Mouse (Mus musculus) MEL (cell line): ENCODE results near the gene Bbs12. TPM values are rescaled to one million over a fixed set of nuclear protein-coding genes. Genes with fewer than 3 reads are reported as not detected.

Source experiments
- DNase-seq: peaks from one replicate; pipeline ENCODE4 v3.0.0; 2011; ENCODE audit warnings: low read depth, low spot score
- H3K27ac ChIP-seq: 2 replicates; pipeline ENCODE4 v1.5.1; 2012; ENCODE audit warnings: low read depth, mild to moderate bottlenecking, control low read depth, low read length, moderate library complexity; ENCODE audit not compliant: control insufficient read depth
- H3K27me3 ChIP-seq, 2 experiments: fragments of 150-350 bp in 1 of 2; sonication (generic) in 1 of 2; 2 replicates each; pipeline ENCODE4 v1.6.1; 2012; ENCODE audit warnings: low read length in 2 of 2, mild to moderate bottlenecking in 2 of 2, improper control_type of control experiment in 1 of 2, moderate library complexity in 1 of 2; ENCODE audit not compliant: insufficient read depth in 2 of 2, control insufficient read depth in 1 of 2
- H3K36me3 ChIP-seq, 2 experiments: 2 replicates each; pipeline ENCODE4 v1.6.1; 2012 to 2014; ENCODE audit warnings: low read length in 2 of 2, improper control_type of control experiment in 1 of 2, inconsistent platforms in 1 of 2, mild to moderate bottlenecking in 1 of 2; ENCODE audit not compliant: insufficient read depth in 2 of 2, control insufficient read depth in 1 of 2
- H3K4me1 ChIP-seq, 2 experiments: fragments of 150-350 bp in 1 of 2; sonication (generic) in 1 of 2; 2 replicates each; pipeline ENCODE4 v1.6.1; 2012; ENCODE audit warnings: low read length in 2 of 2, improper control_type of control experiment in 1 of 2, mild to moderate bottlenecking in 1 of 2; ENCODE audit not compliant: insufficient read depth in 2 of 2, control insufficient read depth in 1 of 2
- H3K4me3 ChIP-seq, 2 experiments: fragments of 150-350 bp in 1 of 2; sonication (generic) in 1 of 2; 2 replicates each; pipeline ENCODE4 v1.5.1; 2012; ENCODE audit warnings: low read depth in 2 of 2, low read length in 2 of 2, mild to moderate bottlenecking in 2 of 2, moderate library complexity in 2 of 2, control low read depth in 1 of 2, improper control_type of control experiment in 1 of 2; ENCODE audit not compliant: control insufficient read depth in 1 of 2, insufficient read depth in 1 of 2
- H3K79me2 ChIP-seq: 2 replicates; pipeline ENCODE4 v1.6.1; 2012; ENCODE audit warnings: mild to moderate bottlenecking, low read length, moderate library complexity; ENCODE audit not compliant: control insufficient read depth, poor library complexity, insufficient read depth
- H3K9ac ChIP-seq: 2 replicates; pipeline ENCODE4 v1.6.1; 2012; ENCODE audit warnings: low read depth, mild to moderate bottlenecking, control low read depth, low read length, moderate library complexity; ENCODE audit not compliant: control insufficient read depth, poor library complexity, severe bottlenecking
- H3K9me3 ChIP-seq: fragments of 150-350 bp; sonication (generic); replicated peaks from 2 replicates; pipeline ENCODE4 v1.6.1; 2012; ENCODE audit warnings: mild to moderate bottlenecking, low read length, improper control_type of control experiment, moderate library complexity; ENCODE audit not compliant: insufficient read depth
- BHLHE40 ChIP-seq: IDR thresholded peaks from 2 replicates; pipeline ENCODE4 v1.6.1; 2012; ENCODE audit warnings: low read depth, mild to moderate bottlenecking, inconsistent platforms, low read length, improper control_type of control experiment, borderline replicate concordance
- CHD2 ChIP-seq: IDR thresholded peaks from 2 replicates; pipeline ENCODE4 v1.6.1; 2011; ENCODE audit warnings: low read length, improper control_type of control experiment
- CTCF ChIP-seq, 3 experiments: IDR thresholded peaks in 2 of 3; conservative IDR thresholded peaks in 1 of 3; 2 replicates each; pipeline ENCODE4 v1.5.1; 2011 to 2012; ENCODE audit warnings: low read length in 3 of 3, low read depth in 2 of 3, mild to moderate bottlenecking in 2 of 3, improper control_type of control experiment in 1 of 3, inconsistent platforms in 1 of 3, mixed read lengths in 1 of 3, moderate library complexity in 1 of 3; ENCODE audit not compliant: control insufficient read depth in 1 of 3, insufficient read depth in 1 of 3, poor library complexity in 1 of 3, severe bottlenecking in 1 of 3
- E2F4 ChIP-seq: IDR thresholded peaks from 2 replicates; pipeline ENCODE4 v1.6.1; 2011; ENCODE audit warnings: low read depth, low read length, improper control_type of control experiment, borderline replicate concordance
- ELF1 ChIP-seq: IDR thresholded peaks from 2 replicates; pipeline ENCODE4 v1.6.1; 2014; ENCODE audit warnings: low read depth, mild to moderate bottlenecking, inconsistent platforms, low read length, improper control_type of control experiment, moderate library complexity
- EP300 ChIP-seq, 2 experiments: IDR thresholded peaks; 2 replicates each; pipeline ENCODE4 v1.6.1; 2011; ENCODE audit warnings: improper control_type of control experiment in 2 of 2, low read length in 2 of 2, low read depth in 1 of 2, mild to moderate bottlenecking in 1 of 2
- ETS1 ChIP-seq: IDR thresholded peaks from 2 replicates; pipeline ENCODE4 v1.6.1; 2012; ENCODE audit warnings: low read depth, mild to moderate bottlenecking, inconsistent platforms, low read length, improper control_type of control experiment, moderate library complexity
- GABPA ChIP-seq: IDR thresholded peaks from 2 replicates; pipeline ENCODE4 v1.6.1; 2012; ENCODE audit warnings: low read depth, mild to moderate bottlenecking, inconsistent platforms, low read length, improper control_type of control experiment, moderate library complexity
- GATA1 ChIP-seq: IDR thresholded peaks from 2 replicates; pipeline ENCODE4 v1.6.1; 2011; ENCODE audit warnings: low read depth, low read length, improper control_type of control experiment
- JUND ChIP-seq: IDR thresholded peaks from 2 replicates; pipeline ENCODE4 v1.6.1; 2011; ENCODE audit warnings: low read depth, mild to moderate bottlenecking, improper control_type of control experiment, low read length
- KAT2A ChIP-seq: conservative IDR thresholded peaks from 2 replicates; pipeline ENCODE4 v1.6.1; 2012; ENCODE audit warnings: low read depth, low read length, improper control_type of control experiment, inconsistent platforms
- MAFK ChIP-seq: IDR thresholded peaks from 2 replicates; pipeline ENCODE4 v1.6.1; 2011; ENCODE audit warnings: low read depth, mild to moderate bottlenecking, low read length, improper control_type of control experiment, borderline replicate concordance
- MAX ChIP-seq: IDR thresholded peaks from 2 replicates; pipeline ENCODE4 v1.6.1; 2011; ENCODE audit warnings: low read length, improper control_type of control experiment
- MAZ ChIP-seq: IDR thresholded peaks from 2 replicates; pipeline ENCODE4 v1.6.1; 2012; ENCODE audit warnings: low read depth, mild to moderate bottlenecking, inconsistent platforms, low read length, improper control_type of control experiment
- MEF2A ChIP-seq: IDR thresholded peaks from 2 replicates; pipeline ENCODE4 v1.6.1; 2014; ENCODE audit warnings: low read depth, mild to moderate bottlenecking, inconsistent platforms, low read length, improper control_type of control experiment; ENCODE audit not compliant: poor library complexity, insufficient replicate concordance, severe bottlenecking; ENCODE audit errors: extremely low read depth
- MXI1 ChIP-seq: IDR thresholded peaks from 2 replicates; pipeline ENCODE4 v1.6.1; 2011; ENCODE audit warnings: mild to moderate bottlenecking, low read depth, low read length, improper control_type of control experiment
- MYB ChIP-seq: IDR thresholded peaks from 2 replicates; pipeline ENCODE4 v1.6.1; 2011; ENCODE audit warnings: mild to moderate bottlenecking, low read depth, low read length, improper control_type of control experiment
- MYC ChIP-seq: IDR thresholded peaks from 2 replicates; pipeline ENCODE4 v1.6.1; 2011; ENCODE audit warnings: low read depth, mild to moderate bottlenecking, low read length, improper control_type of control experiment, moderate library complexity
- POLR2A ChIP-seq, 2 experiments: IDR thresholded peaks; 2 replicates each; pipeline ENCODE4 v1.6.1; 2011 to 2012; ENCODE audit warnings: low read length in 2 of 2, mild to moderate bottlenecking in 2 of 2, control low read depth in 1 of 2, improper control_type of control experiment in 1 of 2, low read depth in 1 of 2, moderate library complexity in 1 of 2; ENCODE audit not compliant: control insufficient read depth in 1 of 2, insufficient read depth in 1 of 2, poor library complexity in 1 of 2
- POLR2AphosphoS2 ChIP-seq: IDR thresholded peaks from 2 replicates; pipeline ENCODE4 v1.6.1; 2011; ENCODE audit warnings: low read length, improper control_type of control experiment
- POLR2AphosphoS5 ChIP-seq: IDR thresholded peaks from 2 replicates; pipeline ENCODE4 v1.6.1; 2012; ENCODE audit warnings: low read depth, borderline replicate concordance, mild to moderate bottlenecking, inconsistent platforms, low read length, moderate library complexity, mixed read lengths
- RAD21 ChIP-seq: IDR thresholded peaks from 2 replicates; pipeline ENCODE4 v1.6.1; 2011; ENCODE audit warnings: mild to moderate bottlenecking, low read depth, low read length, improper control_type of control experiment
- RCOR1 ChIP-seq: IDR thresholded peaks from 2 replicates; pipeline ENCODE4 v1.6.1; 2012; ENCODE audit warnings: low read depth, mild to moderate bottlenecking, inconsistent platforms, low read length, improper control_type of control experiment
- SMC3 ChIP-seq: IDR thresholded peaks from 2 replicates; pipeline ENCODE4 v1.6.1; 2011; ENCODE audit warnings: low read depth, low read length, improper control_type of control experiment
- TAL1 ChIP-seq: IDR thresholded peaks from 2 replicates; pipeline ENCODE4 v1.6.1; 2012; ENCODE audit warnings: mild to moderate bottlenecking, inconsistent platforms, low read length, moderate library complexity, mixed read lengths
- TBP ChIP-seq: IDR thresholded peaks from 2 replicates; pipeline ENCODE4 v1.8.0; 2011; ENCODE audit warnings: low read depth, low read length, improper control_type of control experiment
- TCF12 ChIP-seq: IDR thresholded peaks from 2 replicates; pipeline ENCODE4 v1.6.1; 2014; ENCODE audit warnings: low read depth, mild to moderate bottlenecking, inconsistent platforms, low read length, improper control_type of control experiment, moderate library complexity
- UBTF ChIP-seq: IDR thresholded peaks from 2 replicates; pipeline ENCODE4 v1.6.1; 2012; ENCODE audit warnings: low read depth, mild to moderate bottlenecking, inconsistent platforms, low read length, improper control_type of control experiment, moderate library complexity, borderline replicate concordance; ENCODE audit not compliant: insufficient read depth
- USF1 ChIP-seq: IDR thresholded peaks from 2 replicates; pipeline ENCODE4 v1.6.1; 2014; ENCODE audit warnings: low read depth, mild to moderate bottlenecking, inconsistent platforms, low read length, improper control_type of control experiment, moderate library complexity
- USF2 ChIP-seq, 2 experiments: IDR thresholded peaks; 2 replicates each; pipeline ENCODE4 v1.6.1; 2011 to 2012; ENCODE audit warnings: improper control_type of control experiment in 2 of 2, low read length in 2 of 2, borderline replicate concordance in 1 of 2, inconsistent platforms in 1 of 2, low read depth in 1 of 2, mild to moderate bottlenecking in 1 of 2; ENCODE audit not compliant: insufficient read depth in 1 of 2
- ZKSCAN1 ChIP-seq: IDR thresholded peaks from 2 replicates; pipeline ENCODE4 v1.6.1; 2012; ENCODE audit warnings: low read depth, mild to moderate bottlenecking, inconsistent platforms, low read length, improper control_type of control experiment, moderate library complexity
- ZNF384 ChIP-seq: IDR thresholded peaks from 2 replicates; pipeline ENCODE4 v1.6.1; 2012; ENCODE audit warnings: low read depth, mild to moderate bottlenecking, inconsistent platforms, low read length, improper control_type of control experiment
- polyA plus RNA-seq, 2 experiments: library from polyadenylated mRNA; stranded (reverse) in 1 of 2; unstranded in 1 of 2; fragments of >175 nt in 1 of 2; fragments of >200 nt in 1 of 2; gene quantifications; 2 replicates each; pipeline versions ENCODE4 v1.2.1 to v1.2.4; 2012; ENCODE audit warnings: low replicate concordance in 2 of 2, low read depth in 1 of 2; ENCODE audit not compliant: insufficient read length in 2 of 2, insufficient read depth in 1 of 2, missing spikeins in 1 of 2
- total RNA-seq: library from RNA; depleted of rRNA; stranded (reverse); fragments of 300-350 nt; gene quantifications from 2 replicates; pipeline ENCODE4 v1.2.3, GENCODE M21; 2012

Bbs12 gene
- total and polyA plus RNA-seq, 3 experiments: 5.7 to 7.1 TPM; not detected in 1

- Histone ChIP-seq H3K9ac (no peak overlapping the region), H3K27ac (no peak overlapping the region), H3K79me2 (no peaks in the 10 kb centered on the region), H3K4me1 (peaks cover 3 to 15% of the 10 kb centered on the region in 2 experiments), H3K27me3 (peaks cover 3 to 5% of the 10 kb centered on the region in 2 experiments; a peak in 3 of 4 replicates), H3K9me3 (no peaks in the 10 kb centered on the region), H3K4me3 (no peak overlapping the region), H3K36me3 (peaks cover 0 to 2% of the 10 kb centered on the region in 2 experiments; a peak in 1 of 4 replicates)
- no peak for DNase-seq
- TF ChIP-seq SMC3: no peak
Measured at GRCm38 (mm10) chr3:37349166-37349548, 36.8 kb downstream of the Bbs12 start.

DNA sequence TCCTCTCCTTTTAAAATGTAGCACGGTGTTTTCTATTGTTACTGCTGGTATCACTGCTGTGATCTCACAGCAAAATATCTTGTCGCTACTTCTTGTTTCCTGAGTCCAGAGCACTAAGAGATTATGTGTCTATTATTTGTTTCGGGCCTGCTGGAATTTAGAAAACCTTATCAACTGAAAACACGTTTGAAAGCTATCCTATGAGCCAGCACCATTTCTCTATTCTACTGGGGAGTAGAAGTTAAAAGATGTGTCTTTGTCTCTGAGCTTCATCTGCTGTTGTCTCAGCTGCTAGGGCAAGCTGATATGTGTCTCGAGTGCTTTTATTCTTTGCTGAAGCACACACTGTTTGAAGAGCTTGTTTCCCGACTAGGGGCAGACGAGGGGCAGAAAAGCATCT is 38.0 kb downstream of the Bbs12 start:
- no peak overlapping the region for H3K4me3 ChIP-seq
- H3K4me1 ChIP-seq: peaks cover 3 to 15% of the 10 kb centered on the region in 2 experiments
- no peak overlapping the region for H3K9ac ChIP-seq
- DNase-seq: peak; percentile 71
- H3K27ac ChIP-seq: peak overlapping the region; percentile 40
- peaks cover 0 to 2% of the 10 kb centered on the region in 2 experiments; a peak in 1 of 4 replicates for H3K36me3 ChIP-seq
- H3K9me3 ChIP-seq: no peaks in the 10 kb centered on the region
- no peaks in the 10 kb centered on the region for H3K79me2 ChIP-seq
- H3K27me3 ChIP-seq: peaks cover 3 to 6% of the 10 kb centered on the region in 2 experiments; a peak in 3 of 4 replicates
- TF ChIP-seq SMC3 (no peak), JUND (no peak), MAX (no peak), TBP (no peak), UBTF (no peak), GATA1 (peak; percentile 90), E2F4 (no peak), ELF1 (peak; percentile 35; the same call in 1 of the 2 replicates), EP300 (IDR thresholded peaks at IDR 0.05; ENCODE audit: low read depth in 1 of 2, low read length in 2 of 2) (peak; percentile 83 to 86), CTCF (IDR thresholded peaks at IDR 0.05 in 2 of 3, conservative IDR thresholded peaks at IDR 0.05 in 1 of 3; ENCODE audit: control insufficient read depth in 1 of 3, insufficient read depth in 1 of 3, low read depth in 2 of 3, low read length in 3 of 3, poor library complexity in 1 of 3, severe bottlenecking in 1 of 3) (no peak), POLR2AphosphoS5 (no peak), RAD21 (no peak), MXI1 (peak; percentile 58; the same call in 1 of the 2 replicates), MAZ (no peak), POLR2A (IDR thresholded peaks at IDR 0.05; ENCODE audit: control insufficient read depth in 1 of 2, insufficient read depth in 1 of 2, low read depth in 1 of 2, low read length in 2 of 2, poor library complexity in 1 of 2) (no peak), GABPA (no peak), POLR2AphosphoS2 (no peak), MAFK (peak; percentile 34; the same call in 1 of the 2 replicates), TCF12 (peak; percentile 92), CHD2 (no peak), USF2 (IDR thresholded peaks at IDR 0.05; ENCODE audit: borderline replicate concordance in 1 of 2, insufficient read depth in 1 of 2, low read depth in 1 of 2, low read length in 2 of 2) (no peak), KAT2A (no peak), ZNF384 (no peak), USF1 (no peak), ETS1 (peak; percentile 81), RCOR1 (peak; percentile 62), TAL1 (peak; percentile 77), MYC (0 out of 2 replicates have a peak, but pooled peaks have one; percentile 21), MEF2A (no peak), ZKSCAN1 (no peak), BHLHE40 (peak; percentile 42; the same call in 1 of the 2 replicates), MYB (no peak)
